Mouse (Mus musculus): ENCODE results near the gene Abcd2. TPM values are rescaled to one million over a fixed set of nuclear protein-coding genes. Genes with fewer than 3 reads are reported as not detected.

Abcd2 gene
- total RNA-seq (2023), result 0.68 TPM

GRCm38 (mm10) chr15:91191412-91192222 is at the start of gene Abcd2:
Gene Abcd2 (minus strand): TSS chr15:91191799.

GRCm38 (mm10) chr15:91199256-91199905 is 7.8 kb upstream of the Abcd2 start, which contains the start of gene CN725425:
Gene CN725425 (plus strand): TSS chr15:91199494.

Other genes starting within 250 kb of the Abcd2 start
- not detected for gene Kif21a, start 141.9 kb downstream of the Abcd2 start, total RNA-seq (2023)
- gene CN725425, start 7.7 kb upstream of the Abcd2 start, total RNA-seq (2023), result not detected